Mouse (Mus musculus) CH12.LX (cell line): ENCODE results near the gene Zfp697.
"Not testable (repeated sequence)": the region's sequence is repeated elsewhere in the genome, so short reads cannot be mapped to it uniquely, and the experiment has no call there.

Source experiments
- CTCF ChIP-seq, 2 experiments: IDR thresholded peaks in 1 of 2; conservative IDR thresholded peaks in 1 of 2; 2 replicates each; pipeline ENCODE4 v1.5.1; 2011 to 2012; ENCODE audit warnings: low read depth in 2 of 2, low read length in 2 of 2, improper control_type of control experiment in 1 of 2, inconsistent platforms in 1 of 2, mild to moderate bottlenecking in 1 of 2, moderate library complexity in 1 of 2
- EP300 ChIP-seq: IDR thresholded peaks from 2 replicates; pipeline ENCODE4 v1.6.1; 2011; ENCODE audit warnings: low read length, improper control_type of control experiment
- JUND ChIP-seq: conservative IDR thresholded peaks from 2 replicates; pipeline ENCODE4 v1.6.1; 2011; ENCODE audit warnings: low read depth, low read length, improper control_type of control experiment
- MAX ChIP-seq: IDR thresholded peaks from 2 replicates; pipeline ENCODE4 v1.6.1; 2011; ENCODE audit warnings: low read length, improper control_type of control experiment
- POLR2A ChIP-seq: IDR thresholded peaks from 2 replicates; pipeline ENCODE4 v1.6.1; 2011; ENCODE audit warnings: low read depth, mild to moderate bottlenecking, improper control_type of control experiment, low read length
- RCOR1 ChIP-seq: conservative IDR thresholded peaks from 2 replicates; pipeline ENCODE4 v1.6.1; 2012; ENCODE audit warnings: low read depth, mild to moderate bottlenecking, inconsistent platforms, low read length, improper control_type of control experiment
- USF1 ChIP-seq: IDR thresholded peaks from 2 replicates; pipeline ENCODE4 v1.6.1; 2014; ENCODE audit warnings: low read depth, mild to moderate bottlenecking, inconsistent platforms, low read length, improper control_type of control experiment

DNA sequence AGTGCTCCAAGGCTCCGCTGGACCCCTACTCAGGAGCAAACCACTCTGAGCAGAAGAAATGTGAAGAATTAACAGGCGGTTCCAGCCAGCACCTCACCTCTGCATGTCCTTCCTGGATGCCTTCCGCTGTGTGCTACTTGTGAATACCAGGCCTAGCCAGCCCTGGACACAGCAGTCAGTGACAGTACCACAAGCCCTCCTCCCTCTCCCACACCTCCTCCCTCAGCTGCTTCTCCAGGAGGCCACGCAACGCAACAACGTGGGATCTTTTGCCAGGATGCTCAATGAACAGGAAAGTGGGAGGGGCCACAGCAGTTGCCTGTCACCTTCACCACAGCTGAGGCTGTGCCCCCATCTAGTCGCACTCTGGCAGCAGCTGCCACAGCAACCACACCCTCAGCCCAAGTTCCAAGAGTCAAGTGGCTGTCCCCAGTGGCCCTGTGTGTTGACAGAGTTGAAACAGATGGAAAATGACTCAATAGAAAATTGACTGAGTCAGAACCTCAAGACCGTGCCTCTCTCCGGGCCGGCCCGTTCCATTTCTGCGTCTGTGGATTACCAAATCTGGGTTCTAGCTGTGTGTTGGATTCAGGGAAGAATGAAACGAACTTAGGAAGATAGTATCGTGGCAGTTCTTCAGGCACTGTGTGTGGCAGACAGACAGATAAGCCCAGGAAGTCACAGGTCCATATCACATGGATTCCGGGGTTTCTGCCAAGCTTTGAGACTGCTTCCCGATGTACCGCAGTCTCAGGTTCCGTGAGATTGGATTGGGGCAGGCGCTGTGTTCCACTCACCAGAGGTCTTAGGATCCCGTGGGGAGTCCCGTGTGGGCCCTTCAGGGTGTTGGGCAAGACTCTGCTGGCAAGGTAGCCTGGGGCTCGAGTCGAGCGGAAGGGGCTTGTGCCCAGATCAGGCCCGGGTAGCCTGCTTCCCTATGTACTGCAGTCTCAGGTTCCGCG lies 28.6 kb downstream of the Zfp697 start:
- not testable (repeated sequence) for TF ChIP-seq JUND; CTCF (conservative IDR thresholded peaks at IDR 0.05 in 1 of 2, IDR thresholded peaks at IDR 0.05 in 1 of 2; ENCODE audit: low read depth in 2 of 2, low read length in 2 of 2); EP300; RCOR1; USF1; MAX; POLR2A
